Mouse (Mus musculus) MEL (cell line): ENCODE measurements around the gene Gm49776. TPM values are rescaled to one million over a fixed set of nuclear protein-coding genes. Genes with fewer than 3 reads are reported as not detected.

ENCODE experiments used
- DNase-seq: peaks from one replicate; pipeline ENCODE4 v3.0.0; 2011; ENCODE audit warnings: low read depth, low spot score
- H3K27ac ChIP-seq: 2 replicates; pipeline ENCODE4 v1.5.1; 2012; ENCODE audit warnings: low read depth, mild to moderate bottlenecking, control low read depth, low read length, moderate library complexity; ENCODE audit not compliant: control insufficient read depth
- H3K27me3 ChIP-seq, 2 experiments: fragments of 150-350 bp in 1 of 2; sonication (generic) in 1 of 2; 2 replicates each; pipeline ENCODE4 v1.6.1; 2012; ENCODE audit warnings: low read length in 2 of 2, mild to moderate bottlenecking in 2 of 2, improper control_type of control experiment in 1 of 2, moderate library complexity in 1 of 2; ENCODE audit not compliant: insufficient read depth in 2 of 2, control insufficient read depth in 1 of 2
- H3K36me3 ChIP-seq, 2 experiments: 2 replicates each; pipeline ENCODE4 v1.6.1; 2012 to 2014; ENCODE audit warnings: low read length in 2 of 2, improper control_type of control experiment in 1 of 2, inconsistent platforms in 1 of 2, mild to moderate bottlenecking in 1 of 2; ENCODE audit not compliant: insufficient read depth in 2 of 2, control insufficient read depth in 1 of 2
- H3K4me1 ChIP-seq, 2 experiments: fragments of 150-350 bp in 1 of 2; sonication (generic) in 1 of 2; 2 replicates each; pipeline ENCODE4 v1.6.1; 2012; ENCODE audit warnings: low read length in 2 of 2, improper control_type of control experiment in 1 of 2, mild to moderate bottlenecking in 1 of 2; ENCODE audit not compliant: insufficient read depth in 2 of 2, control insufficient read depth in 1 of 2
- H3K4me3 ChIP-seq, 2 experiments: fragments of 150-350 bp in 1 of 2; sonication (generic) in 1 of 2; 2 replicates each; pipeline ENCODE4 v1.5.1; 2012; ENCODE audit warnings: low read depth in 2 of 2, low read length in 2 of 2, mild to moderate bottlenecking in 2 of 2, moderate library complexity in 2 of 2, control low read depth in 1 of 2, improper control_type of control experiment in 1 of 2; ENCODE audit not compliant: control insufficient read depth in 1 of 2, insufficient read depth in 1 of 2
- H3K79me2 ChIP-seq: 2 replicates; pipeline ENCODE4 v1.6.1; 2012; ENCODE audit warnings: mild to moderate bottlenecking, low read length, moderate library complexity; ENCODE audit not compliant: control insufficient read depth, poor library complexity, insufficient read depth
- H3K9ac ChIP-seq: 2 replicates; pipeline ENCODE4 v1.6.1; 2012; ENCODE audit warnings: low read depth, mild to moderate bottlenecking, control low read depth, low read length, moderate library complexity; ENCODE audit not compliant: control insufficient read depth, poor library complexity, severe bottlenecking
- H3K9me3 ChIP-seq: fragments of 150-350 bp; sonication (generic); replicated peaks from 2 replicates; pipeline ENCODE4 v1.6.1; 2012; ENCODE audit warnings: mild to moderate bottlenecking, low read length, improper control_type of control experiment, moderate library complexity; ENCODE audit not compliant: insufficient read depth
- CHD1 ChIP-seq: IDR thresholded peaks from 2 replicates; pipeline ENCODE4 v1.6.1; 2012; ENCODE audit warnings: low read depth, mild to moderate bottlenecking, inconsistent platforms, low read length, improper control_type of control experiment
- CHD2 ChIP-seq: IDR thresholded peaks from 2 replicates; pipeline ENCODE4 v1.6.1; 2011; ENCODE audit warnings: low read length, improper control_type of control experiment
- CTCF ChIP-seq, 3 experiments: IDR thresholded peaks in 2 of 3; conservative IDR thresholded peaks in 1 of 3; 2 replicates each; pipeline ENCODE4 v1.5.1; 2011 to 2012; ENCODE audit warnings: low read length in 3 of 3, low read depth in 2 of 3, mild to moderate bottlenecking in 2 of 3, improper control_type of control experiment in 1 of 3, inconsistent platforms in 1 of 3, mixed read lengths in 1 of 3, moderate library complexity in 1 of 3; ENCODE audit not compliant: control insufficient read depth in 1 of 3, insufficient read depth in 1 of 3, poor library complexity in 1 of 3, severe bottlenecking in 1 of 3
- E2F4 ChIP-seq: IDR thresholded peaks from 2 replicates; pipeline ENCODE4 v1.6.1; 2011; ENCODE audit warnings: low read depth, low read length, improper control_type of control experiment, borderline replicate concordance
- ELF1 ChIP-seq: IDR thresholded peaks from 2 replicates; pipeline ENCODE4 v1.6.1; 2014; ENCODE audit warnings: low read depth, mild to moderate bottlenecking, inconsistent platforms, low read length, improper control_type of control experiment, moderate library complexity
- ETS1 ChIP-seq: IDR thresholded peaks from 2 replicates; pipeline ENCODE4 v1.6.1; 2012; ENCODE audit warnings: low read depth, mild to moderate bottlenecking, inconsistent platforms, low read length, improper control_type of control experiment, moderate library complexity
- HCFC1 ChIP-seq: IDR thresholded peaks from 2 replicates; pipeline ENCODE4 v1.6.1; 2012; ENCODE audit warnings: low read depth, mild to moderate bottlenecking, inconsistent platforms, low read length, improper control_type of control experiment, moderate library complexity
- JUND ChIP-seq: IDR thresholded peaks from 2 replicates; pipeline ENCODE4 v1.6.1; 2011; ENCODE audit warnings: low read depth, mild to moderate bottlenecking, improper control_type of control experiment, low read length
- MAFK ChIP-seq: IDR thresholded peaks from 2 replicates; pipeline ENCODE4 v1.6.1; 2011; ENCODE audit warnings: low read depth, mild to moderate bottlenecking, low read length, improper control_type of control experiment, borderline replicate concordance
- MAZ ChIP-seq: IDR thresholded peaks from 2 replicates; pipeline ENCODE4 v1.6.1; 2012; ENCODE audit warnings: low read depth, mild to moderate bottlenecking, inconsistent platforms, low read length, improper control_type of control experiment
- MXI1 ChIP-seq: IDR thresholded peaks from 2 replicates; pipeline ENCODE4 v1.6.1; 2011; ENCODE audit warnings: mild to moderate bottlenecking, low read depth, low read length, improper control_type of control experiment
- NELFE ChIP-seq: IDR thresholded peaks from 2 replicates; pipeline ENCODE4 v1.6.1; 2011; ENCODE audit warnings: low read depth, low read length, improper control_type of control experiment
- NRF1 ChIP-seq: IDR thresholded peaks from 2 replicates; pipeline ENCODE4 v1.6.1; 2014; ENCODE audit warnings: low read depth, mild to moderate bottlenecking, inconsistent platforms, low read length, improper control_type of control experiment, moderate library complexity; ENCODE audit not compliant: poor library complexity, insufficient read depth, severe bottlenecking
- POLR2AphosphoS2 ChIP-seq: IDR thresholded peaks from 2 replicates; pipeline ENCODE4 v1.6.1; 2011; ENCODE audit warnings: low read length, improper control_type of control experiment
- RAD21 ChIP-seq: IDR thresholded peaks from 2 replicates; pipeline ENCODE4 v1.6.1; 2011; ENCODE audit warnings: mild to moderate bottlenecking, low read depth, low read length, improper control_type of control experiment
- SIN3A ChIP-seq: IDR thresholded peaks from 2 replicates; pipeline ENCODE4 v1.6.1; 2012; ENCODE audit warnings: low read length, improper control_type of control experiment, inconsistent platforms
- TAL1 ChIP-seq: IDR thresholded peaks from 2 replicates; pipeline ENCODE4 v1.6.1; 2012; ENCODE audit warnings: mild to moderate bottlenecking, inconsistent platforms, low read length, moderate library complexity, mixed read lengths
- TBP ChIP-seq: IDR thresholded peaks from 2 replicates; pipeline ENCODE4 v1.8.0; 2011; ENCODE audit warnings: low read depth, low read length, improper control_type of control experiment
- TCF12 ChIP-seq: IDR thresholded peaks from 2 replicates; pipeline ENCODE4 v1.6.1; 2014; ENCODE audit warnings: low read depth, mild to moderate bottlenecking, inconsistent platforms, low read length, improper control_type of control experiment, moderate library complexity
- USF1 ChIP-seq: IDR thresholded peaks from 2 replicates; pipeline ENCODE4 v1.6.1; 2014; ENCODE audit warnings: low read depth, mild to moderate bottlenecking, inconsistent platforms, low read length, improper control_type of control experiment, moderate library complexity
- ZKSCAN1 ChIP-seq: IDR thresholded peaks from 2 replicates; pipeline ENCODE4 v1.6.1; 2012; ENCODE audit warnings: low read depth, mild to moderate bottlenecking, inconsistent platforms, low read length, improper control_type of control experiment, moderate library complexity
- ZNF384 ChIP-seq: IDR thresholded peaks from 2 replicates; pipeline ENCODE4 v1.6.1; 2012; ENCODE audit warnings: low read depth, mild to moderate bottlenecking, inconsistent platforms, low read length, improper control_type of control experiment
- polyA plus RNA-seq, 2 experiments: library from polyadenylated mRNA; stranded (reverse) in 1 of 2; unstranded in 1 of 2; fragments of >175 nt in 1 of 2; fragments of >200 nt in 1 of 2; gene quantifications; 2 replicates each; pipeline versions ENCODE4 v1.2.1 to v1.2.4; 2012; ENCODE audit warnings: low replicate concordance in 2 of 2, low read depth in 1 of 2; ENCODE audit not compliant: insufficient read length in 2 of 2, insufficient read depth in 1 of 2, missing spikeins in 1 of 2
- total RNA-seq: library from RNA; depleted of rRNA; stranded (reverse); fragments of 300-350 nt; gene quantifications from 2 replicates; pipeline ENCODE4 v1.2.3, GENCODE M21; 2012

Gm49776 gene
- total and polyA plus RNA-seq, 3 experiments: 0.77 to 32.7 TPM; not detected in 1

- Histone ChIP-seq H3K4me1 (peaks cover 0 to 19% of the 10 kb centered on the region in 2 experiments; a peak in 3 of 4 replicates), H3K36me3 (peaks cover 0 to 1% of the 10 kb centered on the region in 2 experiments; a peak in 1 of 4 replicates), H3K9me3 (no peaks in the 10 kb centered on the region), H3K4me3 (no peak overlapping the region), H3K79me2 (peaks cover 25% of the 10 kb centered on the region), H3K9ac (no peak overlapping the region), H3K27me3 (no peaks in the 10 kb centered on the region), H3K27ac (no peak overlapping the region)
- TF ChIP-seq ZKSCAN1: no peak
- TF ChIP-seq TBP: no peak
- no peak for TF ChIP-seq CTCF (IDR thresholded peaks at IDR 0.05 in 2 of 3, conservative IDR thresholded peaks at IDR 0.05 in 1 of 3; ENCODE audit: control insufficient read depth in 1 of 3, insufficient read depth in 1 of 3, low read depth in 2 of 3, low read length in 3 of 3, poor library complexity in 1 of 3, severe bottlenecking in 1 of 3)
- no peak for TF ChIP-seq CHD1
- TF ChIP-seq RAD21: no peak
- TF ChIP-seq SIN3A: no peak
- TF ChIP-seq JUND: no peak
- DNase-seq: no peak
These were observed 26.7 kb downstream of the Gm49776 start for GRCm38 (mm10) chr16:18231451-18231850.

GRCm38 (mm10) chr16:18231047-18231446 lies 27.1 kb downstream of the Gm49776 start:
- no peak for TF ChIP-seq TBP
- TF ChIP-seq ETS1: no peak
- no peak for TF ChIP-seq ZNF384
- TF ChIP-seq TAL1: no peak
- no peak for TF ChIP-seq CHD2
- no peak for TF ChIP-seq NRF1
- TF ChIP-seq TCF12: no peak
- TF ChIP-seq MAZ: no peak
- no peak for TF ChIP-seq ELF1
- no peak for TF ChIP-seq USF1
- TF ChIP-seq POLR2AphosphoS2: no peak
- TF ChIP-seq NELFE: no peak
- Histone ChIP-seq H3K27ac (no peak overlapping the region), H3K36me3 (no peaks in the 10 kb centered on the region), H3K4me3 (no peak overlapping the region), H3K9me3 (no peaks in the 10 kb centered on the region), H3K9ac (no peak overlapping the region), H3K4me1 (peaks cover 0 to 15% of the 10 kb centered on the region in 2 experiments; a peak in 3 of 4 replicates), H3K27me3 (no peaks in the 10 kb centered on the region), H3K79me2 (peaks cover 25% of the 10 kb centered on the region)
- DNase-seq: no peak

- peaks cover 25% of the 10 kb centered on the region for H3K79me2 ChIP-seq
- H3K4me3 ChIP-seq: no peak overlapping the region
- no peaks in the 10 kb centered on the region for H3K27me3 ChIP-seq
- H3K36me3 ChIP-seq: no peaks in the 10 kb centered on the region
- peaks cover 0 to 11% of the 10 kb centered on the region in 2 experiments; a peak in 2 of 4 replicates for H3K4me1 ChIP-seq
- no peak overlapping the region for H3K9ac ChIP-seq
- no peaks in the 10 kb centered on the region for H3K9me3 ChIP-seq
- no peak for TF ChIP-seq MXI1
- TF ChIP-seq MAFK: no peak
- TF ChIP-seq E2F4: no peak
- no peak for TF ChIP-seq HCFC1
- no peak for TF ChIP-seq CHD1
- TF ChIP-seq TAL1: no peak
- H3K27ac ChIP-seq: no peak overlapping the region
- DNase-seq: no peak
These were observed 27.5 kb downstream of the Gm49776 start for GRCm38 (mm10) chr16:18230617-18231016.
